Mouse (Mus musculus) embryonic fibroblast, embryonic 13.5 days (primary cell): ENCODE data around the gene Mpped2.

ENCODE experiments used
- CTCF ChIP-seq: IDR thresholded peaks from 2 replicates; pipeline ENCODE4 v1.5.1; 2011; ENCODE audit warnings: mild to moderate bottlenecking, control low read depth, low read length, moderate library complexity, borderline replicate concordance; ENCODE audit not compliant: insufficient read depth
- POLR2A ChIP-seq: IDR thresholded peaks from 2 replicates; pipeline ENCODE4 v1.6.1; 2011; ENCODE audit warnings: low read depth, mild to moderate bottlenecking, control low read depth, low read length, moderate library complexity

DNA sequence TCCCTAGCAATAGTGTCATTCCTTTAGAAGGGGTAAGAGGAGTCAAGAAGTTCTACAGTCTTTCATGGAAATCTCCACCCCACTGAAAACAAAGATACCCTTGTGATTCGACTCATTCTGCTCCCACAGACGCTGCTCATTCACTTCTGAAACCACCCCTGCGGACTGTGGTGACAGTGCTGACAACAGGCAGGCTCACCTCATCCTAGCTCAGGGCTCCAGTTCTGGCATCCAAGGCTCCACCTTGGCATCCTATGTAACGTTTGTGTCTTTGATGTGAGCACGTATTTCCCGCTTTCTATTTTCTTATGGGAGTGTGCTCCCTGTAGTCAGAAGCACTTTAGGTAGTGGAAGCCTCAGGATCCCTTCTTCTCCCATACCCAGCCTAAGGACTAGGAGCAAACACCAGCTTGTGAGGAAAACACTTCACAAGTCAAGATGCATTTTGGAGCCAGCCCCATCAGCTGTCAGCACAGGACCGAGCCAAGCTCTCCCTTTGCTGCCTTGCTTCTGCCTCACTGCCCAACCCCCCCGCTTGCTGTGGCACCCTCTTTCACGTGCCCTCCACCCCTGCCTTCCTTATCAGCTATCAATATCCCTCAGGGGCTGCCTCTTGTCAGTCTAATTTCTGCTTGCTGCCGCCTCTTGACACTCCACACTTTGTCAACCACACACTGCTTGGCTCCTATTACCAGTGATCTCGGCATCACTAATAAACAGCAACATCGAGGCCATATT, 135.7 kb downstream of the Mpped2 start:
- TF ChIP-seq CTCF: no peak
- no peak for TF ChIP-seq POLR2A
